Mouse (Mus musculus) spleen, postnatal 0 days (tissue): Measurements from ENCODE around the gene Tcp1. TPM values are rescaled to one million over a fixed set of nuclear protein-coding genes. Genes with fewer than 3 reads are reported as not detected.

Experiments
- polyA plus RNA-seq: library from polyadenylated mRNA; unstranded; fragments of >200 nt; fragmentation: Nextera tagmentation; extraction: Ambion mirVana; gene quantifications from 2 replicates; pipeline ENCODE4 v1.2.1, GENCODE M21; 2015

Gene Tcp1
- polyA plus RNA-seq: 242 and 248 TPM in 2 replicates

DNA sequence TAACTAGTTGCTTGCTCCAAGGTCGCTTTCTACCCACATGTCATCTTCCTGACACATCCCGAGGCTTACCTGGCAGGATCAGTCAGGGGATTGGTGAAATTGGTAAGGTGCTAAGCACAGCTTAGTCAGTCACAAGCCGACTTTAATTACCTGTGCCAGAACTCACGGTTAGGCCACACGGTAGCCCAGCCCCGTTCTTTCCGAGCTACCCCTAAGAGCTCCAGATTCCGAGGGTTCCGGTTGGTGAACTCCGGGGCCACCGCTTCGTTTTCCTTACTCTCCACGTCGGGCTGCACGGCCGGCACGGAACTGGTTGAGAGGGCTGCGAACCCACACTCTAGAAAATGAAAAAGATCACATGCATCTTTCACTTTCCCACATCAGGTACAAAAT lies at the start of gene Tcp1:
Tcp1 (plus strand) TSS at position 214 of the 393 bp plus-strand sequence.

DNA sequence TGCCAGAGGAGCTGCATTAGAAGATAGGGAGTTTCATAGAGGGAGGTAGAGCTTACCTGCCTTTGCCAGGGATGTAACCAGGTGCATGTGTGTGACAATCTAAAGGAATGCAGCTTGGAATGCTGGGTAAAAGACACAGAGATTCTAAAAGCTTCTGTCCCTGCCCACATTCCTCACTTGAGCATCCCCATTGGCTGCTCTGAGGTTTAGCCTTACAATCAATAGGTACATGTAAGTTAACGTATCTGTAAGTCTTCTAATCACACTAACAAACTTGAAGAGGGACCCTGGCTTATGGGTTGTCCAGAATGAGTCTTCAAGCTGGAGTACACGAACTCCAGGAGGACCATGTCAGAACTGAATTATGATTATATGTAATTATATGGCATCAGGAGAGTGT lies 47.5 kb upstream of the Tcp1 start, which contains the start of gene Mas1:
Mas1 (minus strand) TSS at position 101 of the 400 bp plus-strand sequence.

DNA sequence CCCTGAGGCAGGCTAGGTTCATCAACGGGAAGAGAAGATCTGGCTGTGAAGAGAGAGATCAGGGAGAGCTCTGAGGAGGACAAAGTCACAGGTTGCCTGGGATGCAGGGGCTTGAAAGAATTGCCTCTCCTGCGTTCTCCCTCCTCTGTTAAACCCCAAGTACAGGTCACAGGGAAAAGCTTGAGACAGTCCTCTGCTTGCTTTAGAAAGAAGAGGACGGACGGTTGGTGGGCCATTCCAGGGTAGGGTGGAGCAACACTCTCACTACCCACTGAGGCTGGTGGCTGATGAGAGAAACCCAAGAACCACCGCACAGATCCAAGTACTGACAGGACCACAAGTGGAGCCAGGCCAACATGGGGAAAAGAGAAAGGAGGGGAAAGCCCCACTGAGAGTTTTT lies 39.8 kb upstream of the Tcp1 start, which contains the start of gene Mrgprh:
Mrgprh (plus strand) TSS at position 301 of the 400 bp plus-strand sequence.

DNA sequence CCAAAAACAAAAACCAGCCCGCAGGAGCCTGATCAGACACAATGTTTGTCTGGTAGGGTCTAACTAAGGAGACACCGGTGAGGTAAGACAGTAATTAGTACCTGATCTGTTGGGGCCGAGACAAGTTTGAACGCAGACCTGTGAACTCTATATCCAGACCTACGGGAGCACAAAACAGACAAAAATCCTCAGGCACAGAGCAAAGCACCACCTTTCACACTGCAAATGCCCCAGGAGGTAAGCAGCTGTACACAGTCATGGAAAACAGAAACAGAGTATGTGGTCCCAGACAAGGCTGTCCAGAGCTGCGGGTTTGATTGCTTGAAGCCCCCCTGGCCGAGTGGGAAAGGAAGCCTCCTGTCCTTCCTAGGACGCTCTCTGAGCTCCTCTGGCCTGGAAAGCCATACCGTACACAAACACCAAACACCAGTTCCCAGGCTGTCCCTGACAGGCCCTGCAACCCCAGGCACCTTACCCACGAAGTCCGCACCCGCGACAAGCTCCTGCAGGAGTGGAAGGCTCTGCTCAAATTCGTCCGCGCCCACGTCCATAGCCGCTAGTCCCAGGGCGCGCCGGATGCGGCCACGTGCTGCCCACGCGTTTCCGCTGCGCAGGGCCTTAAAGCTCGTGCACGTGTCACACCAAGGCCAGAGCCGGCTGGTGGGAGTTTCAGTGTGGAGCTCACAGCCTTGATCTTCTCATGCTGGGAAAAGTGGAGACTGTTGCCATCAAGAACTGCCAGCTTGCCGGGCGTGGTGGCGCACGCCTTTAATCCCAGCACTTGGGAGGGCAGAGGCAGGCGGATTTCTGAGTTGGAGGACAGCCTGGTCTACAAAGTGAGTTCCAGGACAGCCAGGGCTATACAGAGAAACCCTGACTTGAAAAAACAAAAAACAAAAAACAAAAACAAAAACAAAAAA lies 5.9 kb upstream of the Tcp1 start, which contains the start of gene Pnldc1:
Pnldc1 (minus strand) TSS at position 870 of the 920 bp plus-strand sequence.

DNA sequence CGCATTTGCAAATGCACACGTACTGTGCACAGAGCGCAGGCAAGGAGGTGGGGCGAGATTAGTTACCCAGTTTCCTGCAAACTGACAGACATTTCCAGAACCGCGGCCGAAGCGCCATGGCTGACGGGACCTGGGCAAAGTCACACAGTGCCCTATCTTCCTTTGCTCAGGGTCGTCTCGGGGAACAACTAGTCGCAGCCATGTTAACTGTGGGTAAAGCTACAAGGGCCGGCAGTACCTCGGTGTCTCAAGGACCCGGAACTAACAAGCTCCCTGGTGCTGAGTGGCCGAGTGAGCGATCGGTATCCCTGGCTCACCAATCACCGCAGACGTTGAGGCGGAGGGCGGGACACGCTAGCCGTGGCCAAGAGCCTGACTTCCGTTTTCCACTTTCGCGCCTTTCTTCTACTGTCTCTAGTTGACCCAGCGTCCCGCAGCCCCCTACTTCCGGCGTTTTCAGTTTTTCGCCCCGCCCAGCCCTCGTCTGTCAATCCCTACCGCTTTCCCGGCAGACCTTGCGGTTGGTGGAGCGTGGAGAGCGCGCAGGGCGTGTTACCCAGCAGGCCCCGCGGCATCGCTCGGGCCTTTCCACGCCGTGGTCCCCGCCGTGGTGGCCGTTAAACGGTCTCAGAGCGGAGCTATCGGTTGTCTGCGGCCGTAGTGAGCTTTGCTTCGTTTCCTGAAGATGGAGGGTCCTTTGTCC lies 531 bp downstream of the Tcp1 start, which contains the start of gene Mrpl18:
Mrpl18 (minus strand) TSS at position 465 of the 703 bp plus-strand sequence.

DNA sequence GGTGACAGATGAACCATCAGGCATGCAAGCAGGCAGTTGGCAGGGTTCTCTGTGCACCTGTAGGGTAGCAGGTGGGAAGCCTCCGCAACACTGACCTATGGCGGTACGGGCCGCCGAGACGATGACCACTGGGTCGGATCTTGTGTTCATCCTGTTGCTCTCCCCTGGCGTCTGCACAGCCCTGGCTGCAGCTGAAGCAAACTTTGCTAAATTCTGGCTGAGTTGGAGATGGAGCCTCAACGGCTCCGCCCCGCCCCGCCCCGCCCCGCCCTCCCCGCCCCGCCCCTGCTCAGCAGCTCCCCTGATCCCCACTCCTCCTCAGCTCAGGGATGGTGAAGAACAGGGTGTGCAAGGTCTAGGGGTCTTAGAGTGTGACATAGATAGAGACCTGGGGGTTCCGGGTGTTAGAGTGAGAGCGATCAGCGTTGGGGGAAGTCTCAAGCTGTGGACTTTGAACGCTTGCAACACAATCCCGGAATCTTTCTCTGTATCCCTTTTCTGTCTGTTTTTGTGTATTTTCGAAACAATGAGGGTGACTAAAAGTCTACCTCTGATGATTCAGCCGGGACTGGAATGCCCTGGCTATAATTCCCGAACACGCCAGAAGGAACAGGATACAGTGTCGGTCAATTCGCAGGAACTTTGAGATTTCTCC lies 24.8 kb downstream of the Tcp1 start, which contains the start of gene Acat3:
Acat3 (minus strand) TSS at position 450 of the 655 bp plus-strand sequence.

DNA sequence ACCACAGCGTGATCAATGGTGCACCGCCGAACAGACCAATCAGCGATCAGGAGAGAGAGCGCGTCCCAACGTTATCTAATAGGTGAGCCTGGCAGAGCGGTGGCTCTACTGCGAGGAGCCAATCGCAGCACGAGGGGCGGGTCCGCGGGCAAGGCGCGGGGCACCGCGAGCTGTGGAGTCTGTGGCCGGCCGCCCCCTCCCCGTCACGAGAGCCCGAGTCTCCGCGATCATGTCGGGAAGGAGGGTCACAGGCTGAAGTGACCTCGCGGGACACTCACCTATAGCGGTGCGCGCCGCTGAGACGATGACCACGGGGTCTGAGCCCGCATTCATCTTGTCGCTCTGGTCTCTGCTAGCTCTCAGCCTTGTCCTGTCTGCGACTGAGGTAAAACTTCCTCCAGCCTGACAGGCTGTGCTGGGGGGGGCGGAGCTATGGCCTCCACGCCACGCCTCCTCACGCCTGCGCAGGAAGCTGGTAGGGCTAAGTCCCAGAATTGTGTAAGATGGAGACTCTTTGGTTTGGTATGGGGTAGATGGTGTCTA lies 44.9 kb downstream of the Tcp1 start, which contains the start of gene Acat2:
Acat2 (minus strand) TSS at position 417 of the 543 bp plus-strand sequence.

Other genes with a start within 250 kb of the Tcp1 start
- not detected in 2 replicates for gene Slc22a1, start 239.9 kb upstream of the Tcp1 start, polyA plus RNA-seq
- 5.8 and 7.4 TPM in 2 replicates for gene Igf2r, start 146.0 kb upstream of the Tcp1 start, polyA plus RNA-seq
- gene Mas1, start 47.6 kb upstream of the Tcp1 start, polyA plus RNA-seq: 0.13 and 0.29 TPM in 2 replicates
- not detected in 2 replicates for gene Mrgprh, start 39.7 kb upstream of the Tcp1 start, polyA plus RNA-seq
- 1.1 and 1.3 TPM in 2 replicates for gene Pnldc1, start 5.5 kb upstream of the Tcp1 start, polyA plus RNA-seq
- 142 and 164 TPM in 2 replicates for gene Mrpl18, start 644 bp downstream of the Tcp1 start, polyA plus RNA-seq
- gene Acat3, start 24.9 kb downstream of the Tcp1 start, polyA plus RNA-seq: 0.28 and 0.42 TPM in 2 replicates
- gene Acat2, start 45.0 kb downstream of the Tcp1 start, polyA plus RNA-seq: 24.0 and 24.7 TPM in 2 replicates
- gene Wtap, start 78.5 kb downstream of the Tcp1 start, polyA plus RNA-seq: 95.6 and 104 TPM in 2 replicates
- gene Sod2, start 91.1 kb downstream of the Tcp1 start, polyA plus RNA-seq: 105 and 115 TPM in 2 replicates
- not detected in 2 replicates for gene Gpr31b, start 136.6 kb downstream of the Tcp1 start, polyA plus RNA-seq
- not detected in 2 replicates for gene Tcp10b, start 145.4 kb downstream of the Tcp1 start, polyA plus RNA-seq
- gene Unc93a, start 216.1 kb downstream of the Tcp1 start, polyA plus RNA-seq: not detected in 2 replicates